Mouse (Mus musculus): ENCODE data around the gene Bmper. TPM values are rescaled to one million over a fixed set of nuclear protein-coding genes. Genes with fewer than 3 reads are reported as not detected.
A peak's percentile ranks its signal among the peaks of the same experiment; 100 is the strongest.

Gene Bmper
- total and polyA plus RNA-seq, 2 experiments from 2014 or later: 3.9 to 4.5 TPM

- Histone ChIP-seq H3K4me1 (ENCODE audit: control insufficient read depth, insufficient read depth) (no peaks in the 10 kb centered on the region), H3K36me3 (replicated peaks; ENCODE audit: control insufficient read depth, insufficient read depth, low read length) (no peaks in the 10 kb centered on the region), H3K4me3 (ENCODE audit: low read depth, low read length) (no peak overlapping the region), H3K9ac (replicated peaks; ENCODE audit: low read depth, low read length) (no peak overlapping the region), H3K27me3 (ENCODE audit: control insufficient read depth, insufficient read depth, low read length) (peaks cover 10% of the 10 kb centered on the region; the same call in 1 of the 2 replicates), H3K9me3 (replicated peaks; ENCODE audit: control insufficient read depth, low read length) (no peaks in the 10 kb centered on the region), H3K4me2 (ENCODE audit: low read depth, low read length) (peak overlapping the region; percentile 27; the same call in 1 of the 2 replicates), H3K27ac (ENCODE audit: low read depth) (no peak overlapping the region)
- ATAC-seq (ENCODE audit: insufficient read depth, low read depth) (no peak), DNase-seq (ENCODE audit: low spot score) (no peak)
- TF ChIP-seq EP300 (IDR thresholded peaks at IDR 0.05; ENCODE audit: low read depth) (no peak), CTCF (IDR thresholded peaks at IDR 0.05; ENCODE audit: low read depth) (no peak)
- 13% methylated on average over 17 of the region's 17 CpGs for WGBS
Measured at GRCm38 (mm10) chr9:23204339-23205288, 18.3 kb upstream of the Bmper start.

DNA sequence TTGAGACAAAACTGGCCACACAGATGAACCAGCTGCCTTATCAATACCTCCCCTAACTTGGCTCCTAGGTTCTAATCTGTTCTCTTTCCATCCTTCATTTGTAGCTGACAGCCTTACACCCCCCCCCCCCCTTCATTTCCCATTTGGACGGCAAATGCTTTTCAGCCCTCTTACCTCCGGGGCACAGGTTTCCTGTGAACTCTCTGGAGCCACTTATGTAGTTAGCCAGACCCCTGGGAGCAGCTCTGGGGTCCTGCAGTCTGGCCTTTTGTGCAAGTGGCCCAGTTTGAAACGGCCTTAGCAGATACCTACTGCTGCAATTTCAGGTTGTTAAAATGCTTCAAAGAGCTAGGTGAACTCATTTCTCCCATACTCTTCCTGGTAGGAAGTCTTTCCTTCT, 17.6 kb upstream of the Bmper start:
- Histone ChIP-seq H3K4me2 (ENCODE audit: low read depth, low read length) (no peak overlapping the region), H3K4me3 (ENCODE audit: low read depth, low read length) (no peak overlapping the region)
- no peak for ATAC-seq (ENCODE audit: insufficient read depth, low read depth)

DNA sequence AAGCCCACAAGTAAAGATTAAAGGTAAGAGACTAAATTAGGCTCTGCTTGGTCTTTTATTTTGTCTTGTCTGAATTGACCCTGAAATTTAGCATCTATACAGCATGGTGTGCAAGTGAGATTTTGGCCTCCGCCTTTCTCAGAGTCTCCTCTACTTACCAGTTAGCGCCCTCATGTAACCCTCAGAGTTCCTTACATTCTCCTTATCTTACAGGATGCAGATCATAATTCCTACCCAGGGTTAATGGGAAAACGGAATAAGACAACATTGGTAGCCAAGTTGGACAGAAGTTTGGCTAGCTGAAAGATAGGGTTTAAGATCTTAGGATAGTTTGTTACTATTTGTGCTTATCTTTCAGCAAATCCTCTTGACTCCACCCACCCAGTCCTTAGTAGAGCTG, 17.1 kb upstream of the Bmper start:
- no peak overlapping the region for H3K4me2 ChIP-seq (ENCODE audit: low read depth, low read length)
- H3K9me3 ChIP-seq (replicated peaks; ENCODE audit: control insufficient read depth, low read length): no peaks in the 10 kb centered on the region
- 78% methylated on average over 3 of the region's 3 CpGs for WGBS
- DNase-seq (ENCODE audit: low spot score) (no peak), ATAC-seq (ENCODE audit: insufficient read depth, low read depth) (no peak)
- no peak for TF ChIP-seq EP300 (IDR thresholded peaks at IDR 0.05; ENCODE audit: low read depth)
- no peak for TF ChIP-seq CTCF (IDR thresholded peaks at IDR 0.05; ENCODE audit: low read depth)
- H3K36me3 ChIP-seq (replicated peaks; ENCODE audit: control insufficient read depth, insufficient read depth, low read length): no peaks in the 10 kb centered on the region
- H3K4me1 ChIP-seq (ENCODE audit: control insufficient read depth, insufficient read depth): no peaks in the 10 kb centered on the region
- H3K4me3 ChIP-seq (ENCODE audit: low read depth, low read length): no peak overlapping the region
- H3K27me3 ChIP-seq (ENCODE audit: control insufficient read depth, insufficient read depth, low read length): peaks cover 10% of the 10 kb centered on the region; the same call in 1 of the 2 replicates
- no peak overlapping the region for H3K27ac ChIP-seq (ENCODE audit: low read depth)
- H3K9ac ChIP-seq (replicated peaks; ENCODE audit: low read depth, low read length): no peak overlapping the region

More for the DNA sequence above, 17.6 kb upstream of the Bmper start:
- TF ChIP-seq EP300 (IDR thresholded peaks at IDR 0.05; ENCODE audit: low read depth) (no peak), CTCF (IDR thresholded peaks at IDR 0.05; ENCODE audit: low read depth) (no peak)
- WGBS: 23% methylated on average over 3 of the region's 3 CpGs
- Histone ChIP-seq H3K36me3 (replicated peaks; ENCODE audit: control insufficient read depth, insufficient read depth, low read length) (no peaks in the 10 kb centered on the region), H3K9me3 (replicated peaks; ENCODE audit: control insufficient read depth, low read length) (no peaks in the 10 kb centered on the region), H3K27ac (ENCODE audit: low read depth) (no peak overlapping the region), H3K4me1 (ENCODE audit: control insufficient read depth, insufficient read depth) (no peaks in the 10 kb centered on the region), H3K9ac (replicated peaks; ENCODE audit: low read depth, low read length) (no peak overlapping the region), H3K27me3 (ENCODE audit: control insufficient read depth, insufficient read depth, low read length) (peaks cover 10% of the 10 kb centered on the region; the same call in 1 of the 2 replicates)
- no peak for DNase-seq (ENCODE audit: low spot score)

DNA sequence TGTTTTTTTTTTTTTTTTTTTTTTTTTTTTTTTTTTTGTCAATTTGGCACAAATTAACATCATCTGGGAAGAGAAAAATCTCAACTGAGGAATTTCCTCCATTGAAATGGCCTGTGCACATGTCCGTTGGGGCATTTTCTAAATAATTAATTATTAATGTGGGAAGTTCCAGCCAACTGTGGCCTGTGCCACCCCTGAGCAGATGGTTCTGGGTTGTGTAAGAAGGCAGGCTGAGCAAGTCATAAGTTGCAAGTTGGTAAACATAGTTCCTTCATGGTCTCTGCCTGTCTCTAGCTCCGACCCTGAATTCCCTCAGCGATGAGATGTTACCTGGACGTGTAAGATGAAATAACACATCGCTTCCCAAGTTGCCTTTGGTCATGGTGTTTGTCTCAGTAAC, 16.7 kb upstream of the Bmper start:
- TF ChIP-seq EP300 (IDR thresholded peaks at IDR 0.05; ENCODE audit: low read depth) (no peak), CTCF (IDR thresholded peaks at IDR 0.05; ENCODE audit: low read depth) (no peak)
- no peaks in the 10 kb centered on the region for H3K9me3 ChIP-seq (replicated peaks; ENCODE audit: control insufficient read depth, low read length)
- WGBS: 91% methylated on average over 5 of the region's 5 CpGs

GRCm38 (mm10) chr9:23212303-23212702, 10.6 kb upstream of the Bmper start:
- H3K4me2 ChIP-seq (ENCODE audit: low read depth, low read length): no peak overlapping the region
- no peak overlapping the region for H3K4me3 ChIP-seq (ENCODE audit: low read depth, low read length)
- H3K9me3 ChIP-seq (replicated peaks; ENCODE audit: control insufficient read depth, low read length): no peaks in the 10 kb centered on the region
- no peak overlapping the region for H3K27ac ChIP-seq (ENCODE audit: low read depth)
- 7% methylated on average over 11 of the region's 11 CpGs for WGBS
- H3K9ac ChIP-seq (replicated peaks; ENCODE audit: low read depth, low read length): no peak overlapping the region
- no peaks in the 10 kb centered on the region for H3K36me3 ChIP-seq (replicated peaks; ENCODE audit: control insufficient read depth, insufficient read depth, low read length)
- H3K27me3 ChIP-seq (ENCODE audit: control insufficient read depth, insufficient read depth, low read length): no peaks in the 10 kb centered on the region
- peak; percentile 93 for TF ChIP-seq CTCF (IDR thresholded peaks at IDR 0.05; ENCODE audit: low read depth)
- no peak for TF ChIP-seq EP300 (IDR thresholded peaks at IDR 0.05; ENCODE audit: low read depth)
- H3K4me1 ChIP-seq (ENCODE audit: control insufficient read depth, insufficient read depth): no peaks in the 10 kb centered on the region
- peak; percentile 85 for DNase-seq (ENCODE audit: low spot score)
- ATAC-seq (ENCODE audit: insufficient read depth, low read depth): peak; percentile 71

More for the DNA sequence above, 16.7 kb upstream of the Bmper start:
- ATAC-seq (ENCODE audit: insufficient read depth, low read depth) (no peak), DNase-seq (ENCODE audit: low spot score) (no peak)
- peaks cover 10% of the 10 kb centered on the region; the same call in 1 of the 2 replicates for H3K27me3 ChIP-seq (ENCODE audit: control insufficient read depth, insufficient read depth, low read length)
- no peak overlapping the region for H3K27ac ChIP-seq (ENCODE audit: low read depth)
- no peak overlapping the region for H3K4me2 ChIP-seq (ENCODE audit: low read depth, low read length)
- no peak overlapping the region for H3K9ac ChIP-seq (replicated peaks; ENCODE audit: low read depth, low read length)
- no peaks in the 10 kb centered on the region for H3K4me1 ChIP-seq (ENCODE audit: control insufficient read depth, insufficient read depth)
- no peak overlapping the region for H3K4me3 ChIP-seq (ENCODE audit: low read depth, low read length)
- H3K36me3 ChIP-seq (replicated peaks; ENCODE audit: control insufficient read depth, insufficient read depth, low read length): no peaks in the 10 kb centered on the region
